Mouse (Mus musculus) layer of hippocampus, adult 18-20 months (tissue): Measurements from ENCODE around the gene Upf2. TPM values are rescaled to one million over a fixed set of nuclear protein-coding genes. Genes with fewer than 3 reads are reported as not detected.
"Not testable (repeated sequence)": the region's sequence is repeated elsewhere in the genome, so short reads cannot be mapped to it uniquely, and the experiment has no call there.

Experiments used
- DNase-seq, 2 experiments: peaks; one replicate each; pipeline ENCODE4 v3.0.0; 2022; ENCODE audit warnings: low spot score in 2 of 2
- total RNA-seq, 2 experiments: library from RNA; stranded (reverse); gene quantifications; 2 replicates each; pipeline ENCODE4 v1.2.3; 2021

The Upf2 gene
- total RNA-seq, 2 experiments from 2014 or later, result 47.9 to 48.3 TPM

GRCm38 (mm10) chr2:6067341-6067740 lies 116.1 kb downstream of the Upf2 start:
- DNase-seq, result no peak

DNA sequence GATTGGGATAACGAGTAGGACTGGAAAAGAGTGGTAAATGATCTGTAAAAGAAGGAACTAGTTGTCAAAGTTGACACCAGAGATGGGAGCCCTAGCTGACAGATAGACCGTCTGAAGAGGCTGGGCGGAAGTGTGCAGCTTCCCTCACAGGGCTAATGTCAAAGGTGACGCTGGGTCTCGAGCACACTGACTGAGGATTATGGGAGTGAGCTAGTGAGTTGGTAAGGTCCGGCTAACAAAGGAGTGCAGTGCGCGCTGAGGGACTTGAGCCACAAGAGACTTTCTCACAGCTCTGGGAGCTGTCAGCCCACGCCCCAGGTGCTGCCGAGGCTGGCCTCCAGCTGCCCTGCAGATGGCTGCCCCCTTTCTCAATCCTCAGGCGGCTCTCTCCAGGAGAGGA lies 119.7 kb downstream of the Upf2 start:
- no peak for DNase-seq

GRCm38 (mm10) chr2:6071598-6072440 lies 120.5 kb downstream of the Upf2 start:
- no peak for DNase-seq

GRCm38 (mm10) chr2:6072685-6073260 lies 121.5 kb downstream of the Upf2 start:
- DNase-seq, result no peak

DNA sequence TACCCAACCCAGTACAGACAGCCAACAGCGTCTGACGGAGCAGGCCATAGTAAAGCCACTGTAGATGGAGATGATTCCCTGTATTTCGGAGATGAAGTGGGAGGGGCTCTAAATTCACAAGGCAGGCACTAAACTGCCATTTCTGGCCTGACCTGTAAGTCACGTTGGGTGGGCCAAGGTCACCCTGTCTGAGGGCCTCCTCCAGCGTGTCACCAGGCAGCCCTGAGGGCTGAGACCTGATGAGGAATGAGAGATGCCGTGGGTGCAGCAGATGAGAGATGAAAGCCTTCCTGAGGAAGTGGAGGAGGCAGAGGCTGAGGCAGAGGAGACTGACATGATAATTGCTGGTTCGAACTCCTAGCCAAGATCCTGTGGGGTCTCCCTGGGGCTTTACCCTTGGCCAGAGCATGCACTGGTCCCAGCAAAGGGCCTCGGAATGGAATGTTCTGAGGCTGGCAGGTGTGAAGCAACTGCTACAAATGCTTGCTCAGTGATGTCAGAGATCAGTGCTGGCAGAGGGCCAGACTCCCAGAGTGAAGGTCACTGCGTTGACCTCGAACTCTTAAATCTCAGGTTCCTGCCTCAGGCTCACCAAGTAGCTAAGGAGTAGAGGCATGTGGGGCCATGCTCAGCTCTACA lies 123.7 kb downstream of the Upf2 start:
- no peak for DNase-seq

DNA sequence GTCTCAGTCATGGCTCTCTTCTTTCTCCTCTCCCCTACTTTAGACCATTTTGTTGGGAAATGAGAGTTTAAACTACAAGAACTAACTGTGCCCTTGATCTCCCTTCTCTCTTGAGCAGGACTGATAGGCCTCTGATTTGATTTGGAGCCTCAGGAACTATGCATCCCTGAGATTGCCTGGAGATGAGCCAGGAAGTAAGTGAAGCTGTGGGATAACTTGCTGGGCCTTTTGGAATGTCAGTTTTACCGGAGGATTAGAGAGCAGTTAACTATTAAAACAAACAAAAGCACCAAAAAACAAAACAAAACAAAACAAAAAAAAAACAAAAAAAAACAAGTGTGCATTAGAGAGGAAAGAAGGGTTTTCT lies 124.2 kb downstream of the Upf2 start:
- DNase-seq, result no peak

- no peak for DNase-seq
Measured at GRCm38 (mm10) chr2:6080037-6080436, 128.8 kb downstream of the Upf2 start.

DNA sequence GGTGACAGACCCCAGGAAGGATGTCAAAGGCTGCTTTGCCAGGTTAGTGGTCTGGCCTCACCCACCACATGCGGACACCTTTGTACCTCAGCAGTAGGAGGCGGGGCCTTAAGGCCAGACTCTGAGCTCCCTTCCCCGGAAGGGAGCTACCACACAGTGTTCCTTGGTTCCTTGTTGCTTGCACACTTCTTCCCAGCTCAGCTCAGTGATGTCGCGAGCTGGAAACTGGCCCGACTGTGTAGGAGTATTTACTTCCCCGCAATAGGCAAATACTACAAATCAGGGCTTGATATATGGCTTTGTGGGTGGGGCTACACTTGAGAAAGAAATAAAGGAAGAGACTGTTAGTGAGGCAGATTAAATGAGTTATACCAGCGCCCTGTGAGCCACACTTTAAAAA lies 129.8 kb downstream of the Upf2 start:
- DNase-seq, result no peak

DNA sequence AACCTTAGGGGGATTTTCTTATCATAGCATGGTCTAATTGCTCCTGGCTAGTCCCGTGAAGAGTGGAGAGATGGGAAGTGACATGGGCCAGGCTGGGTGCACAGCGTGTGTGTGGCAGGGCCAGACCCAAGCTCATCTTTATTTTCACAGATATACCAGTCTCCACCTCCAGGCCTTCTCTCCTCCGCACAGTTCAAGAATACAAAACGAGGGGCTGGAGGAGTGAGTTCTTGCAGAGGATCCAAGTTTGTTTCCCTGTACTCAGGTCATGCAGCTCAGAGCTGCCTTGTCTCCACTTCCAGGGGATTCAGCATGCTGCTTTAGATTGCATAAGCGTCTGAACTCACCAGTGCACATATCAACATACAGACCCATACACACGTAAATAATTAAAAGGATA lies 131.3 kb downstream of the Upf2 start:
- DNase-seq, result no peak

DNA sequence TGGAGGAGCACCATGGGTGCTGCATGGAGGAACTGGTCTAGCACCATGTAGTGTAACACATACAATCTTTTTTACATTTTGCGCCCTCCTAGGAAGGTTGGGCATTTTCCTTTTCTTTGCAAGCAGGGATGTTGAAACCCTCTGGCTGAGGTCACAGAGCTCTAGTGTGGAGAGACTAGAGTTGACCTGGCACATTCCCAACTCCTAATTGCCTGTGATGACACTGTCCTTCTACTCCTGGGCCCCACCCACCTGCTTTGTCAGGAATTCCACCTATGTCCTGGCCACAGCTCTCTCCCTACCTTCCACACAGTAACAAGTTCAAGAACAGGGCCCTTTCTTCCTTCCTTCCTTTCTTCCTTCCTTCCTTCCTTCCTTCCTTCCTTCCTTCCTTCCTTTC lies 132.4 kb downstream of the Upf2 start:
- no peak for DNase-seq

DNA sequence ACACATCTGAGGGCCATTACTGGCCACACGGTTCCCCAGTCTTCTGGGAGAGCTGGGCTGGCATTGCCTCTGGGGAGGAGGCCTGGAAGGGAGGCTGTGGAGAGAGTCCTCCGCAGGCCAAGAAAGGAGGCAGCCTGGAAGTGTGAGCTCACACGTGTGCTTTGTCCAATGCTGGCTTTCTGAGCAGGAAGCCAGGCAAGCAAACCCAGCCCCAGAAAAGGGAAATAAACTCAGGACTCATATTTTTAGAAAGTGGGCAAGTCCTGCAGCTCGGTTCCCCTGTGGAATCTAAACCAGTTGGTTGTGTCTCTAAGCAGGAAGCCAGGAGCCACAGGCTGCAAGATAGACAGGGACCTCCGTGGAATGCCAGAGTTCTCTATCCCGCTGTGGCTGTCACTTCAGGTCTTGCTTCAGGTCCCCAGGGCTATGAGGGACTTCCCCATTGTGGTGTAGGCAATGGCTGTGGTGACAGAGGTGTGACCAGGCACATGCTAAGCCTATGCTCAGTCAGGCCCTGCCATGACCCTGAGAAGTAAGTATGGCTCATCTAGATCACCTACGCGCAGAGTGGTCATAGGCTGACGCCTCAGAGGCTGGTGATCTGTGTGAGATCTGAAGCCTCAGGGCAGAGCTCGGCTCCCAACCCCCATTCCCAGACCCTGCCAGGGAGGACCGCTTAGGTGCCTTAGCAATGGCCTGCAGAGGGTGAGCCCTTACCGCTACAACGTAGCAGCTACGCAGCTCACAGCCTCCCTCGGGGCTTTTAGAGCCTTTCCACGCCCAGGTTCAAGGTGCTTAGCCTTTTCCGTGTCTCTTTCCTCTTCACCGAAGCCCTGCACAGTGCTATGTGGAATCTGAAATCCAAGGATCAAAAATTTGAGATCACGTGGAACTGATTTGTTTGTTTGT lies 134.6 kb downstream of the Upf2 start:
- DNase-seq, result no peak

DNA sequence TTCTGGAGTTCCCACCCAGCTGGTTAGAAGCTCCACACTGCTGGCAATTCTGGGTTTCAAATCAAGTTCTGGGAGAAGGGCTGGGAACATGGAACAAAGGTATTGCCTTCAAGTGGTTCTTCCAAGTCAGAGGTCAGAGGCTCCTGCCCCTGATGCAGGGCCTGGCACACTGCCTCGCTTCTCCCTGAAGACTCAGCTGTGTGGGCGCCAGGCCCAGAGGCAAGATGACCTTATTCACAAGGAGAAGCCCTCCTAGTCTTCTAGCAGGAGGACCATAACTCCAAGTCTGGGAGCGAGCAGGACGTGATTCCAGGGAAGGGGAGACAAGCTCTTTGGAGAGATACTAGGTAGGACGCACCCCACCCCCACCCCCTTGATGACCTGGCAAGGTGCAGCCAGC lies 135.9 kb downstream of the Upf2 start:
- DNase-seq, result no peak

DNA sequence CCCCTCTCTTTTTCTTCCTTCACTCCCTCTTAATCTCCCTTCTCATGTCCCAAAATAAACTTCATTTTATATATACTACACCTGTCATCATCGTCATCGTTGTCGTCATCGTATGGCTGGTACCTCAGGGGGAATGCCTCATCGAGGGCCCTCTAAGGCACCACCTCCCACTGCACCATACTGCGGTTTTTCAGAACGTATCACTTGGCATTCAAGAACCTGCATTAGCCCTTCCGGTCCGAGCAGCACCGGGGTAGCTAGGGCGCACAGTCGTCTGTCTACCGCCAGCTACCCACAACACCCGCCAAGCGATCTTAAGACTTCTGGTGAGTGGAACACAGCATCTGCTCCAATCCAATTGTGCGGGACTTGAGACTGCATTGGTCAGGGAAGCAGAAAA lies 138.7 kb downstream of the Upf2 start:
- DNase-seq, result not testable (repeated sequence)

- DNase-seq, result no peak
Measured at GRCm38 (mm10) chr2:6097113-6097716, 145.9 kb downstream of the Upf2 start.

DNA sequence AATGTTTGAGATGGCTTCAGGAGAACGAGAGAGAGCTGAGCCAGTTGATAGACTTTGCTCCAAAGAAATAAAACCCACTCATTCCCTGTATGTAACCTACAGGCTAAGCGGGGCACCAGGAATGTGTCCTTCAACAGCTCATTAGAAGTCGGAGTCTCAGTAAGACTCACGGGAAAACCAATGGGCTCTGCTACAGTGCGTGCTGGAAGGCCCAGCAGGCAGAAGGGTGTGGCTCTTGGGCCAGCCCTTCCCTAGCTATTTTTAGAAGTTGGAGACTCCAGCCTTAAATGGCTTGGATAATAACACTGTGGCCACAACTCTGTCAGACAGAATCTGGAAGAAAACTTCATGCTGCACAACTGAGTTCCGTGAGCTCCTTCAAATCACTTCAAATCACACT lies 147.7 kb downstream of the Upf2 start:
- DNase-seq, result no peak

DNA sequence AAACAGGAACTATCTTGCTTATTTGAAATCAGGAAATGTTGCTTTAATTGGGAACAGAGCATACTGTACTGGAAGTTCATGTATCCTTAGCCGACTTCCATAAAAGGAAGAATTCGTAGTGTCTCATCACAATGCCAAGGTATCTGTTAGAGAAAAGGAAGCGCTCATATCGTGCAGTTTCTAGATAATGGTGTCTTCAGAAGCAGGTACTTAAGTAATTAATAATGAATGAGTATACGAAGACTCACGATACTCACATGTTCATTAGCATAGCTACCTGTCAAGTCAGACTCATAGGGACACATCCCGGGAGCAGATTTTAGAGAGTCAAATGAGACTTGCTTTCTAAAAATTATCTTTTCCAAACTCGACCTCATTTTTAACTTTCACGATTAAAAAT lies 148.2 kb downstream of the Upf2 start:
- no peak for DNase-seq

GRCm38 (mm10) chr2:6100027-6100749 lies 148.9 kb downstream of the Upf2 start:
- no peak for DNase-seq

- no peak for DNase-seq
Measured at GRCm38 (mm10) chr2:6100755-6101154, 149.5 kb downstream of the Upf2 start.

- DNase-seq, result no peak
Measured at GRCm38 (mm10) chr2:6105437-6105836, 154.2 kb downstream of the Upf2 start.
